Mouse (Mus musculus): ENCODE data around the gene Tspan15. TPM values are rescaled to one million over a fixed set of nuclear protein-coding genes. Genes with fewer than 3 reads are reported as not detected.

Gene Tspan15
- total RNA-seq, 2 experiments from 2014 or later = 18.0 to 20.0 TPM

Small RNA genes lying within 50 kb of the gene (microRNA-seq; reads per million reads assigned to microRNA genes)
- gene Mir7662 = 0.28 to 2.5 reads per million in 2 experiments

Other genes starting within 250 kb of the Tspan15 start
- not detected for gene Neurog3, start 98.2 kb downstream of the Tspan15 start, total RNA-seq (2021)
- gene Fam241b, start 87.3 kb downstream of the Tspan15 start, total RNA-seq (2021) = 10 to 100 TPM; 42.7 to 44.1 TPM
- gene Tacr2, start 21.2 kb upstream of the Tspan15 start, total RNA-seq (2021) = under 1 TPM; 0.18 to 0.33 TPM
- 100 to 1,000 TPM; 307 to 312 TPM for gene Hk1, start 148.7 kb upstream of the Tspan15 start, total RNA-seq (2021)
- 1 to 10 TPM; 3.2 to 5.7 TPM for gene Hkdc1, start 191.2 kb upstream of the Tspan15 start, total RNA-seq (2021)
- 1 to 10 TPM; 1.6 to 1.8 TPM for gene 4930507D05Rik, start 218.2 kb upstream of the Tspan15 start, total RNA-seq (2021)
- 10 to 100 TPM; 20.8 to 22.6 TPM for gene Supv3l1, start 218.5 kb upstream of the Tspan15 start, total RNA-seq (2021)

Data from layer of hippocampus, postnatal 14 days (tissue).